Mouse (Mus musculus) cortical plate, adult 2 months (tissue): ENCODE data around the gene Fdx1. TPM values are rescaled to one million over a fixed set of nuclear protein-coding genes. Genes with fewer than 3 reads are reported as not detected.

Experiments used
- H3K27ac ChIP-seq: fragments of 200-500 bp; 2 replicates; pipeline ENCODE4 v1.5.1; 2012; ENCODE audit warnings: low read length, control low read depth, inconsistent platforms; ENCODE audit not compliant: insufficient read depth
- H3K4me1 ChIP-seq: fragments of 200-500 bp; 2 replicates; pipeline ENCODE4 v1.6.1; 2011; ENCODE audit warnings: low read length; ENCODE audit not compliant: control insufficient read depth, insufficient read depth
- H3K4me3 ChIP-seq: fragments of 200-500 bp; 2 replicates; pipeline ENCODE4 v1.5.1; 2011; ENCODE audit warnings: mild to moderate bottlenecking, low read length, control low read depth; ENCODE audit not compliant: insufficient read depth
- CTCF ChIP-seq: fragments of 200-500 bp; IDR thresholded peaks from 2 replicates; pipeline ENCODE4 v1.5.1; 2011; ENCODE audit warnings: mild to moderate bottlenecking, control low read depth, low read length; ENCODE audit not compliant: insufficient read depth; ENCODE audit errors: extremely low read depth
- POLR2A ChIP-seq: fragments of 200-500 bp; IDR thresholded peaks from 2 replicates; pipeline ENCODE4 v1.6.1; 2011; ENCODE audit warnings: mild to moderate bottlenecking, low read length, control low read depth; ENCODE audit not compliant: insufficient read depth; ENCODE audit errors: extremely low read depth
- polyA plus RNA-seq: library from polyadenylated mRNA; depleted of rRNA; stranded (reverse); fragments of >200 nt; gene quantifications from 2 replicates; pipeline ENCODE4 v1.2.3, GENCODE M21; 2012

Gene Fdx1
- polyA plus RNA-seq, 1 experiment, result 23.5 TPM

- TF ChIP-seq POLR2A (no peak), CTCF (no peak)
- Histone ChIP-seq H3K4me3 (no peak overlapping the region), H3K4me1 (peaks cover 9% of the 10 kb centered on the region), H3K27ac (no peak overlapping the region)
These were observed 31.4 kb downstream of the Fdx1 start for GRCm38 (mm10) chr9:51931997-51932396.

- Histone ChIP-seq H3K4me3 (no peak overlapping the region), H3K27ac (no peak overlapping the region), H3K4me1 (peaks cover 9% of the 10 kb centered on the region)
- TF ChIP-seq CTCF (no peak), POLR2A (no peak)
These were observed 32.2 kb downstream of the Fdx1 start for GRCm38 (mm10) chr9:51931054-51931690.

GRCm38 (mm10) chr9:51929972-51930371, 33.4 kb downstream of the Fdx1 start:
- peaks cover 11% of the 10 kb centered on the region for H3K4me1 ChIP-seq
- H3K4me3 ChIP-seq, result no peak overlapping the region
- TF ChIP-seq POLR2A (no peak), CTCF (no peak)
- no peak overlapping the region for H3K27ac ChIP-seq

GRCm38 (mm10) chr9:51928659-51929058, 34.7 kb downstream of the Fdx1 start:
- no peak overlapping the region for H3K27ac ChIP-seq
- no peak for TF ChIP-seq POLR2A

GRCm38 (mm10) chr9:51928116-51928515, 35.2 kb downstream of the Fdx1 start:
- TF ChIP-seq CTCF (no peak), POLR2A (no peak)
- no peak overlapping the region for H3K27ac ChIP-seq
- H3K4me1 ChIP-seq, result peaks cover 12% of the 10 kb centered on the region
- no peak overlapping the region for H3K4me3 ChIP-seq

More at GRCm38 (mm10) chr9:51928659-51929058, 34.7 kb downstream of the Fdx1 start:
- Histone ChIP-seq H3K4me3 (no peak overlapping the region), H3K4me1 (peaks cover 12% of the 10 kb centered on the region)

- peaks cover 12% of the 10 kb centered on the region for H3K4me1 ChIP-seq
- no peak overlapping the region for H3K4me3 ChIP-seq
- no peak overlapping the region for H3K27ac ChIP-seq
- TF ChIP-seq CTCF (no peak), POLR2A (no peak)
These were observed 35.7 kb downstream of the Fdx1 start for GRCm38 (mm10) chr9:51927680-51928079.

- H3K4me1 ChIP-seq, result peaks cover 14% of the 10 kb centered on the region
- no peak for TF ChIP-seq CTCF
- TF ChIP-seq POLR2A, result no peak
- H3K4me3 ChIP-seq, result no peak overlapping the region
- H3K27ac ChIP-seq, result no peak overlapping the region
These were observed 36.7 kb downstream of the Fdx1 start for GRCm38 (mm10) chr9:51926629-51927028.

GRCm38 (mm10) chr9:51924551-51925081, 38.7 kb downstream of the Fdx1 start:
- Histone ChIP-seq H3K27ac (peak overlapping the region; percentile 63), H3K4me3 (no peak overlapping the region), H3K4me1 (peaks cover 14% of the 10 kb centered on the region)
- 0 out of 2 replicates have a peak, but pooled peaks have one; percentile 44 for TF ChIP-seq POLR2A
- TF ChIP-seq CTCF, result no peak

GRCm38 (mm10) chr9:51922756-51923155, 40.6 kb downstream of the Fdx1 start:
- no peak for TF ChIP-seq POLR2A
- no peak for TF ChIP-seq CTCF
- Histone ChIP-seq H3K4me3 (no peak overlapping the region), H3K4me1 (peaks cover 5% of the 10 kb centered on the region; the same call in 1 of the 2 replicates), H3K27ac (no peak overlapping the region)

- Histone ChIP-seq H3K27ac (no peak overlapping the region), H3K4me1 (no peaks in the 10 kb centered on the region), H3K4me3 (no peak overlapping the region)
- TF ChIP-seq CTCF, result no peak
- TF ChIP-seq POLR2A, result no peak
These were observed 47.8 kb downstream of the Fdx1 start for GRCm38 (mm10) chr9:51915580-51915979.
